Comparison of ENCODE assay signal across 8 mouse cellular contexts in genomic region chr17:23748631-23749391, GRCm38 (mm10). TPM values are rescaled to one million over a fixed set of nuclear protein-coding genes. Genes with fewer than 3 reads are reported as not detected.
DNase-seq lines count a peak whose midpoint lies in the region; ATAC-seq and TF ChIP-seq lines count a peak whose summit lies in the region.

No protein-coding gene starts in this region.

- no peak overlapping the region for H3K4me2 ChIP-seq in forebrain, embryonic 12.5 days
- H3K4me2 ChIP-seq in forebrain, embryonic 15.5 days (replicated peaks): no peak overlapping the region
- H3K4me2 ChIP-seq in liver, embryonic 14.5 days (ENCODE audit: low read depth): peak overlapping the region; percentile 49

- TF ChIP-seq EP300 in heart, adult 2 months (IDR thresholded peaks at IDR 0.05; ENCODE audit: insufficient read depth, low read depth, low read length): peak; percentile 40; the same call in 1 of the 2 replicates
- TF ChIP-seq EP300 in liver, embryonic 14.5 days (IDR thresholded peaks at IDR 0.05; ENCODE audit: low read depth): no peak

- H3K36me3 ChIP-seq in forebrain, embryonic 12.5 days (replicated peaks): peaks cover 28% of the 10 kb centered on the region
- peaks cover 22% of the 10 kb centered on the region for H3K36me3 ChIP-seq in forebrain, embryonic 15.5 days
- H3K36me3 ChIP-seq in heart, adult 2 months (ENCODE audit: control insufficient read depth, insufficient read depth, low read length): no peaks in the 10 kb centered on the region
- H3K36me3 ChIP-seq in liver, embryonic 14.5 days (replicated peaks; ENCODE audit: control insufficient read depth, insufficient read depth, low read depth): no peaks in the 10 kb centered on the region

- H3K27ac ChIP-seq in forebrain, embryonic 12.5 days: no peak overlapping the region
- no peak overlapping the region for H3K27ac ChIP-seq in forebrain, embryonic 15.5 days (replicated peaks)
- peak overlapping the region; percentile 86 for H3K27ac ChIP-seq in heart, adult 2 months
- H3K27ac ChIP-seq in liver, embryonic 14.5 days: no peak overlapping the region

- 39% methylated on average over 10 of the region's 10 CpGs for WGBS in forebrain, embryonic 12.5 days
- WGBS in forebrain, embryonic 15.5 days: 40% methylated on average over 10 of the region's 10 CpGs
- WGBS in heart, adult 2 months: 17% methylated on average over 10 of the region's 10 CpGs
- WGBS in liver, embryonic 14.5 days (ENCODE audit: insufficient replicate concordance): 26% methylated on average over 10 of the region's 10 CpGs

- TF ChIP-seq CTCF in heart, adult 2 months (IDR thresholded peaks at IDR 0.05): peak; percentile 98
- peak; percentile 86 for TF ChIP-seq CTCF in liver, embryonic 14.5 days (IDR thresholded peaks at IDR 0.05; ENCODE audit: low read depth)

- H3K4me3 ChIP-seq in forebrain, embryonic 12.5 days (replicated peaks): no peak overlapping the region
- H3K4me3 ChIP-seq in forebrain, embryonic 15.5 days: no peak overlapping the region
- peak overlapping the region; percentile 45 for H3K4me3 ChIP-seq in heart, adult 2 months
- peak overlapping the region; percentile 26 to 34; a peak in 1 of 4 replicates for H3K4me3 ChIP-seq in liver, embryonic 14.5 days (ENCODE audit: insufficient read depth in 1 of 2, low read depth in 2 of 2, low read length in 2 of 2)

- peaks cover 50% of the 10 kb centered on the region for H3K27me3 ChIP-seq in forebrain, embryonic 12.5 days
- H3K27me3 ChIP-seq in forebrain, embryonic 15.5 days: peaks cover 34% of the 10 kb centered on the region
- H3K27me3 ChIP-seq in heart, adult 2 months (ENCODE audit: control insufficient read depth, insufficient read depth, low read length): peaks cover 10% of the 10 kb centered on the region
- peaks cover 33% of the 10 kb centered on the region for H3K27me3 ChIP-seq in liver, embryonic 14.5 days (ENCODE audit: control insufficient read depth, insufficient read depth, low read length)

- no peak overlapping the region for H3K9ac ChIP-seq in forebrain, embryonic 12.5 days
- no peak overlapping the region for H3K9ac ChIP-seq in forebrain, embryonic 15.5 days (replicated peaks)
- peak overlapping the region; percentile 50 for H3K9ac ChIP-seq in heart, adult 2 months (ENCODE audit: low read depth, low read length)
- no peak overlapping the region; the same call in 1 of the 2 replicates for H3K9ac ChIP-seq in liver, embryonic 14.5 days (replicated peaks)

- intact Hi-C loops in heart, adult 2 months (cut with DNase I): loop anchor here (2.0 to 5.0 kb wide), 6 partner anchors 22 to 212 kb away; partner anchors contain the start of genes Flywch1, Flywch2 and Prss41

- no peaks in the 10 kb centered on the region for H3K79me2 ChIP-seq in heart, adult 2 months (replicated peaks; ENCODE audit: control insufficient read depth, insufficient read depth, low read length)

- TF ChIP-seq POLR2A in heart, adult 2 months (IDR thresholded peaks at IDR 0.05; ENCODE audit: insufficient read depth, low read depth, low read length): peak; percentile 47; the same call in 1 of the 2 replicates

- peaks cover 21% of the 10 kb centered on the region for H3K4me1 ChIP-seq in forebrain, embryonic 12.5 days
- H3K4me1 ChIP-seq in forebrain, embryonic 15.5 days: peaks cover 18% of the 10 kb centered on the region
- peaks cover 4% of the 10 kb centered on the region; the same call in 1 of the 2 replicates for H3K4me1 ChIP-seq in heart, adult 2 months (ENCODE audit: control insufficient read depth, insufficient read depth, low read length)
- peaks cover 0 to 3% of the 10 kb centered on the region in 2 experiments; a peak in 1 of 4 replicates for H3K4me1 ChIP-seq in liver, embryonic 14.5 days (replicated peaks; ENCODE audit: control insufficient read depth in 2 of 2, insufficient read depth in 2 of 2, low read length in 1 of 2)

- ATAC-seq in forebrain, embryonic 12.5 days (ENCODE audit: low FRiP score): 0 out of 2 replicates have a peak, but pooled peaks have one; percentile 12
- ATAC-seq in forebrain, embryonic 15.5 days (replicated peaks): no peak
- peak; percentile 27; the same call in 1 of the 2 replicates for ATAC-seq in liver, embryonic 14.5 days (ENCODE audit: insufficient read depth)
- ATAC-seq in neutrophil, adult 5-6 weeks (ENCODE audit: extremely low read depth, insufficient number of reproducible peaks, low FRiP score, poor library complexity, severe bottlenecking): peak; percentile 45; the same call in 1 of the 2 replicates

- H3K9me3 ChIP-seq in forebrain, embryonic 12.5 days: no peaks in the 10 kb centered on the region
- H3K9me3 ChIP-seq in forebrain, embryonic 15.5 days: no peaks in the 10 kb centered on the region
- H3K9me3 ChIP-seq in liver, embryonic 14.5 days (ENCODE audit: control insufficient read depth, low read length): no peaks in the 10 kb centered on the region

- peak; percentile 90 for DNase-seq in MN1 (ENCODE audit: low spot score)
- DNase-seq in cerebellum, adult 9-11 months: peak; percentile 77
- peak; percentile 67 to 76 for DNase-seq in heart, adult 2 months
- DNase-seq in kidney, adult 9 months: peak; percentile 92
- DNase-seq in liver, embryonic 14.5 days (ENCODE audit: low read depth in 3 of 3, low spot score in 3 of 3): peak; percentile 62 to 65 (median 62)

RNA-seq across cellular contexts. Expression of gene Kremen2, which starts 3.2 kb away (rescaled TPM):
- 1.4 and 1.6 TPM in 2 replicates for polyA plus RNA-seq in forebrain, embryonic 12.5 days (2016; fragmentation: Nextera tagmentation; extraction: Ambion mirVana)
- 0.48 and 0.50 TPM in 2 replicates for polyA plus RNA-seq in forebrain, embryonic 15.5 days (2015; fragmentation: Nextera tagmentation; extraction: Ambion mirVana)
- not detected for total RNA-seq in heart, adult 2 months (2021)
- 0.06 and 0.27 TPM in 2 replicates for polyA plus RNA-seq in heart, adult 2 months (2012; rRNA removed)
- polyA plus RNA-seq in liver, embryonic 14.5 days (2012; rRNA removed): 0.02 and 0.03 TPM in 2 replicates
- polyA plus RNA-seq in liver, embryonic 14.5 days (2014; fragmentation: Nextera tagmentation; extraction: Ambion mirVana): not detected in 2 replicates
- 0.23 TPM in 1 of 2 replicates, not detected in the other for total RNA-seq in neutrophil, adult 5-6 weeks (2017)

RNA-seq across cellular contexts. Expression of gene Paqr4, which starts 8.1 kb away (rescaled TPM):
- polyA plus RNA-seq in forebrain, embryonic 12.5 days (2016; fragmentation: Nextera tagmentation; extraction: Ambion mirVana): 26.4 and 30.8 TPM in 2 replicates
- 39.4 and 39.7 TPM in 2 replicates for polyA plus RNA-seq in forebrain, embryonic 15.5 days (2015; fragmentation: Nextera tagmentation; extraction: Ambion mirVana)
- total RNA-seq in heart, adult 2 months (2021): 10 to 100 TPM; 25.5 to 27.2 TPM
- 30.7 and 33.2 TPM in 2 replicates for polyA plus RNA-seq in heart, adult 2 months (2012; rRNA removed)
- 3.6 and 5.7 TPM in 2 replicates for polyA plus RNA-seq in liver, embryonic 14.5 days (2012; rRNA removed)
- 6.4 and 7.2 TPM in 2 replicates for polyA plus RNA-seq in liver, embryonic 14.5 days (2014; fragmentation: Nextera tagmentation; extraction: Ambion mirVana)
- 0.70 TPM in 1 of 2 replicates, not detected in the other for total RNA-seq in neutrophil, adult 5-6 weeks (2017)

RNA-seq across cellular contexts. Expression of gene Flywch1, which starts 22.6 kb away (rescaled TPM):
- 173 and 179 TPM in 2 replicates for polyA plus RNA-seq in forebrain, embryonic 12.5 days (2016; fragmentation: Nextera tagmentation; extraction: Ambion mirVana)
- polyA plus RNA-seq in forebrain, embryonic 15.5 days (2015; fragmentation: Nextera tagmentation; extraction: Ambion mirVana): 162 and 164 TPM in 2 replicates
- 10 to 100 TPM; 39.4 to 40.1 TPM for total RNA-seq in heart, adult 2 months (2021)
- 25.9 and 33.4 TPM in 2 replicates for polyA plus RNA-seq in heart, adult 2 months (2012; rRNA removed)
- polyA plus RNA-seq in liver, embryonic 14.5 days (2012; rRNA removed): 4.0 and 4.3 TPM in 2 replicates
- 6.6 and 7.4 TPM in 2 replicates for polyA plus RNA-seq in liver, embryonic 14.5 days (2014; fragmentation: Nextera tagmentation; extraction: Ambion mirVana)
- total RNA-seq in neutrophil, adult 5-6 weeks (2017): 16.8 and 18.3 TPM in 2 replicates

RNA-seq across cellular contexts. Expression of gene Pkmyt1, which starts 22.7 kb away (rescaled TPM):
- 47.3 and 49.6 TPM in 2 replicates for polyA plus RNA-seq in forebrain, embryonic 12.5 days (2016; fragmentation: Nextera tagmentation; extraction: Ambion mirVana)
- 26.7 and 28.4 TPM in 2 replicates for polyA plus RNA-seq in forebrain, embryonic 15.5 days (2015; fragmentation: Nextera tagmentation; extraction: Ambion mirVana)
- total RNA-seq in heart, adult 2 months (2021): 1 to 10 TPM; 1.2 to 1.6 TPM
- polyA plus RNA-seq in heart, adult 2 months (2012; rRNA removed): 3.9 and 5.6 TPM in 2 replicates
- 29.6 and 35.0 TPM in 2 replicates for polyA plus RNA-seq in liver, embryonic 14.5 days (2012; rRNA removed)
- 21.2 and 24.5 TPM in 2 replicates for polyA plus RNA-seq in liver, embryonic 14.5 days (2014; fragmentation: Nextera tagmentation; extraction: Ambion mirVana)
- 6.5 and 8.0 TPM in 2 replicates for total RNA-seq in neutrophil, adult 5-6 weeks (2017)

RNA-seq across cellular contexts. Expression of gene 1520401A03Rik, which starts 26.2 kb away (rescaled TPM):
- polyA plus RNA-seq in forebrain, embryonic 12.5 days (2016; fragmentation: Nextera tagmentation; extraction: Ambion mirVana): 0.17 TPM in 1 of 2 replicates, not detected in the other
- polyA plus RNA-seq in forebrain, embryonic 15.5 days (2015; fragmentation: Nextera tagmentation; extraction: Ambion mirVana): not detected in 2 replicates
- not detected for total RNA-seq in heart, adult 2 months (2021)
- not detected in 2 replicates for polyA plus RNA-seq in heart, adult 2 months (2012; rRNA removed)
- 0.04 and 0.09 TPM in 2 replicates for polyA plus RNA-seq in liver, embryonic 14.5 days (2012; rRNA removed)
- not detected in 2 replicates for polyA plus RNA-seq in liver, embryonic 14.5 days (2014; fragmentation: Nextera tagmentation; extraction: Ambion mirVana)
- not detected in 2 replicates for total RNA-seq in neutrophil, adult 5-6 weeks (2017)

Comparison
In these comparisons a context has a peak if more than half of its experiments do, and no peak if none do; other contexts are left out.
1. H3K4me3 ChIP-seq: peak in heart, adult 2 months (single experiment) and liver, embryonic 14.5 days (2 of 2); none in forebrain, embryonic 12.5 days (single experiment) and forebrain, embryonic 15.5 days (single experiment).
2. Peak in every context shown above with its lines, with median percentiles within 50 percentile points of each other: DNase-seq.